Mouse (Mus musculus) MEL (cell line): ENCODE results near the gene Npas3. TPM values are rescaled to one million over a fixed set of nuclear protein-coding genes. Genes with fewer than 3 reads are reported as not detected.

Experiments used
- DNase-seq: peaks from one replicate; pipeline ENCODE4 v3.0.0; 2011; ENCODE audit warnings: low read depth, low spot score
- H3K27ac ChIP-seq: 2 replicates; pipeline ENCODE4 v1.5.1; 2012; ENCODE audit warnings: low read depth, mild to moderate bottlenecking, control low read depth, low read length, moderate library complexity; ENCODE audit not compliant: control insufficient read depth
- H3K27me3 ChIP-seq, 2 experiments: fragments of 150-350 bp in 1 of 2; sonication (generic) in 1 of 2; 2 replicates each; pipeline ENCODE4 v1.6.1; 2012; ENCODE audit warnings: low read length in 2 of 2, mild to moderate bottlenecking in 2 of 2, improper control_type of control experiment in 1 of 2, moderate library complexity in 1 of 2; ENCODE audit not compliant: insufficient read depth in 2 of 2, control insufficient read depth in 1 of 2
- H3K36me3 ChIP-seq, 2 experiments: 2 replicates each; pipeline ENCODE4 v1.6.1; 2012 to 2014; ENCODE audit warnings: low read length in 2 of 2, improper control_type of control experiment in 1 of 2, inconsistent platforms in 1 of 2, mild to moderate bottlenecking in 1 of 2; ENCODE audit not compliant: insufficient read depth in 2 of 2, control insufficient read depth in 1 of 2
- H3K4me1 ChIP-seq, 2 experiments: fragments of 150-350 bp in 1 of 2; sonication (generic) in 1 of 2; 2 replicates each; pipeline ENCODE4 v1.6.1; 2012; ENCODE audit warnings: low read length in 2 of 2, improper control_type of control experiment in 1 of 2, mild to moderate bottlenecking in 1 of 2; ENCODE audit not compliant: insufficient read depth in 2 of 2, control insufficient read depth in 1 of 2
- H3K4me3 ChIP-seq, 2 experiments: fragments of 150-350 bp in 1 of 2; sonication (generic) in 1 of 2; 2 replicates each; pipeline ENCODE4 v1.5.1; 2012; ENCODE audit warnings: low read depth in 2 of 2, low read length in 2 of 2, mild to moderate bottlenecking in 2 of 2, moderate library complexity in 2 of 2, control low read depth in 1 of 2, improper control_type of control experiment in 1 of 2; ENCODE audit not compliant: control insufficient read depth in 1 of 2, insufficient read depth in 1 of 2
- H3K79me2 ChIP-seq: 2 replicates; pipeline ENCODE4 v1.6.1; 2012; ENCODE audit warnings: mild to moderate bottlenecking, low read length, moderate library complexity; ENCODE audit not compliant: control insufficient read depth, poor library complexity, insufficient read depth
- H3K9ac ChIP-seq: 2 replicates; pipeline ENCODE4 v1.6.1; 2012; ENCODE audit warnings: low read depth, mild to moderate bottlenecking, control low read depth, low read length, moderate library complexity; ENCODE audit not compliant: control insufficient read depth, poor library complexity, severe bottlenecking
- H3K9me3 ChIP-seq: fragments of 150-350 bp; sonication (generic); replicated peaks from 2 replicates; pipeline ENCODE4 v1.6.1; 2012; ENCODE audit warnings: mild to moderate bottlenecking, low read length, improper control_type of control experiment, moderate library complexity; ENCODE audit not compliant: insufficient read depth
- BHLHE40 ChIP-seq: IDR thresholded peaks from 2 replicates; pipeline ENCODE4 v1.6.1; 2012; ENCODE audit warnings: low read depth, mild to moderate bottlenecking, inconsistent platforms, low read length, improper control_type of control experiment, borderline replicate concordance
- CHD2 ChIP-seq: IDR thresholded peaks from 2 replicates; pipeline ENCODE4 v1.6.1; 2011; ENCODE audit warnings: low read length, improper control_type of control experiment
- E2F4 ChIP-seq: IDR thresholded peaks from 2 replicates; pipeline ENCODE4 v1.6.1; 2011; ENCODE audit warnings: low read depth, low read length, improper control_type of control experiment, borderline replicate concordance
- ETS1 ChIP-seq: IDR thresholded peaks from 2 replicates; pipeline ENCODE4 v1.6.1; 2012; ENCODE audit warnings: low read depth, mild to moderate bottlenecking, inconsistent platforms, low read length, improper control_type of control experiment, moderate library complexity
- GABPA ChIP-seq: IDR thresholded peaks from 2 replicates; pipeline ENCODE4 v1.6.1; 2012; ENCODE audit warnings: low read depth, mild to moderate bottlenecking, inconsistent platforms, low read length, improper control_type of control experiment, moderate library complexity
- HCFC1 ChIP-seq: IDR thresholded peaks from 2 replicates; pipeline ENCODE4 v1.6.1; 2012; ENCODE audit warnings: low read depth, mild to moderate bottlenecking, inconsistent platforms, low read length, improper control_type of control experiment, moderate library complexity
- JUND ChIP-seq: IDR thresholded peaks from 2 replicates; pipeline ENCODE4 v1.6.1; 2011; ENCODE audit warnings: low read depth, mild to moderate bottlenecking, improper control_type of control experiment, low read length
- MAFK ChIP-seq: IDR thresholded peaks from 2 replicates; pipeline ENCODE4 v1.6.1; 2011; ENCODE audit warnings: low read depth, mild to moderate bottlenecking, low read length, improper control_type of control experiment, borderline replicate concordance
- MAZ ChIP-seq: IDR thresholded peaks from 2 replicates; pipeline ENCODE4 v1.6.1; 2012; ENCODE audit warnings: low read depth, mild to moderate bottlenecking, inconsistent platforms, low read length, improper control_type of control experiment
- NRF1 ChIP-seq: IDR thresholded peaks from 2 replicates; pipeline ENCODE4 v1.6.1; 2014; ENCODE audit warnings: low read depth, mild to moderate bottlenecking, inconsistent platforms, low read length, improper control_type of control experiment, moderate library complexity; ENCODE audit not compliant: poor library complexity, insufficient read depth, severe bottlenecking
- POLR2A ChIP-seq, 2 experiments: IDR thresholded peaks; 2 replicates each; pipeline ENCODE4 v1.6.1; 2011 to 2012; ENCODE audit warnings: low read length in 2 of 2, mild to moderate bottlenecking in 2 of 2, control low read depth in 1 of 2, improper control_type of control experiment in 1 of 2, low read depth in 1 of 2, moderate library complexity in 1 of 2; ENCODE audit not compliant: control insufficient read depth in 1 of 2, insufficient read depth in 1 of 2, poor library complexity in 1 of 2
- POLR2AphosphoS2 ChIP-seq: IDR thresholded peaks from 2 replicates; pipeline ENCODE4 v1.6.1; 2011; ENCODE audit warnings: low read length, improper control_type of control experiment
- POLR2AphosphoS5 ChIP-seq: IDR thresholded peaks from 2 replicates; pipeline ENCODE4 v1.6.1; 2012; ENCODE audit warnings: low read depth, borderline replicate concordance, mild to moderate bottlenecking, inconsistent platforms, low read length, moderate library complexity, mixed read lengths
- RCOR1 ChIP-seq: IDR thresholded peaks from 2 replicates; pipeline ENCODE4 v1.6.1; 2012; ENCODE audit warnings: low read depth, mild to moderate bottlenecking, inconsistent platforms, low read length, improper control_type of control experiment
- SIN3A ChIP-seq: IDR thresholded peaks from 2 replicates; pipeline ENCODE4 v1.6.1; 2012; ENCODE audit warnings: low read length, improper control_type of control experiment, inconsistent platforms
- TAL1 ChIP-seq: IDR thresholded peaks from 2 replicates; pipeline ENCODE4 v1.6.1; 2012; ENCODE audit warnings: mild to moderate bottlenecking, inconsistent platforms, low read length, moderate library complexity, mixed read lengths
- USF1 ChIP-seq: IDR thresholded peaks from 2 replicates; pipeline ENCODE4 v1.6.1; 2014; ENCODE audit warnings: low read depth, mild to moderate bottlenecking, inconsistent platforms, low read length, improper control_type of control experiment, moderate library complexity
- USF2 ChIP-seq, 2 experiments: IDR thresholded peaks; 2 replicates each; pipeline ENCODE4 v1.6.1; 2011 to 2012; ENCODE audit warnings: improper control_type of control experiment in 2 of 2, low read length in 2 of 2, borderline replicate concordance in 1 of 2, inconsistent platforms in 1 of 2, low read depth in 1 of 2, mild to moderate bottlenecking in 1 of 2; ENCODE audit not compliant: insufficient read depth in 1 of 2
- ZC3H11A ChIP-seq: IDR thresholded peaks from 2 replicates; pipeline ENCODE4 v1.6.1; 2012; ENCODE audit warnings: low read depth, mild to moderate bottlenecking, inconsistent platforms, low read length, improper control_type of control experiment
- ZKSCAN1 ChIP-seq: IDR thresholded peaks from 2 replicates; pipeline ENCODE4 v1.6.1; 2012; ENCODE audit warnings: low read depth, mild to moderate bottlenecking, inconsistent platforms, low read length, improper control_type of control experiment, moderate library complexity
- polyA plus RNA-seq, 2 experiments: library from polyadenylated mRNA; stranded (reverse) in 1 of 2; unstranded in 1 of 2; fragments of >175 nt in 1 of 2; fragments of >200 nt in 1 of 2; gene quantifications; 2 replicates each; pipeline versions ENCODE4 v1.2.1 to v1.2.4; 2012; ENCODE audit warnings: low replicate concordance in 2 of 2, low read depth in 1 of 2; ENCODE audit not compliant: insufficient read length in 2 of 2, insufficient read depth in 1 of 2, missing spikeins in 1 of 2
- total RNA-seq: library from RNA; depleted of rRNA; stranded (reverse); fragments of 300-350 nt; gene quantifications from 2 replicates; pipeline ENCODE4 v1.2.3, GENCODE M21; 2012

Npas3 gene
- total and polyA plus RNA-seq, 3 experiments, result not detected

- no peak overlapping the region for H3K4me3 ChIP-seq
- TF ChIP-seq ETS1 (no peak), E2F4 (no peak), BHLHE40 (no peak), ZC3H11A (no peak), TAL1 (no peak), POLR2AphosphoS2 (no peak), JUND (no peak), CHD2 (no peak), USF1 (no peak), ZKSCAN1 (no peak), RCOR1 (no peak), SIN3A (no peak)
- TF ChIP-seq, all 39 proteins: peak for 0
- H3K27me3 ChIP-seq, result no peaks in the 10 kb centered on the region
- no peaks in the 10 kb centered on the region for H3K36me3 ChIP-seq
- H3K9me3 ChIP-seq, result no peaks in the 10 kb centered on the region
- H3K4me1 ChIP-seq, result no peaks in the 10 kb centered on the region
- no peak for DNase-seq
- no peaks in the 10 kb centered on the region for H3K79me2 ChIP-seq
- H3K27ac ChIP-seq, result no peak overlapping the region
- H3K9ac ChIP-seq, result no peak overlapping the region
Observed at GRCm38 (mm10) chr12:53970721-53971120, 722.2 kb downstream of the Npas3 start.

- Histone ChIP-seq H3K79me2 (no peaks in the 10 kb centered on the region), H3K27ac (no peak overlapping the region), H3K4me1 (no peaks in the 10 kb centered on the region), H3K9me3 (no peaks in the 10 kb centered on the region), H3K36me3 (no peaks in the 10 kb centered on the region), H3K27me3 (no peaks in the 10 kb centered on the region), H3K9ac (no peak overlapping the region), H3K4me3 (no peak overlapping the region)
- no peak for TF ChIP-seq MAZ
- TF ChIP-seq POLR2AphosphoS2, result no peak
- no peak for TF ChIP-seq HCFC1
- no peak for TF ChIP-seq NRF1
- no peak for TF ChIP-seq SIN3A
- TF ChIP-seq MAFK, result no peak
- TF ChIP-seq GABPA, result no peak
- no peak for TF ChIP-seq RCOR1
- TF ChIP-seq POLR2AphosphoS5, result no peak
- TF ChIP-seq CHD2, result no peak
- no peak for TF ChIP-seq POLR2A (IDR thresholded peaks at IDR 0.05; ENCODE audit: control insufficient read depth in 1 of 2, insufficient read depth in 1 of 2, low read depth in 1 of 2, low read length in 2 of 2, poor library complexity in 1 of 2)
- TF ChIP-seq USF2 (IDR thresholded peaks at IDR 0.05; ENCODE audit: borderline replicate concordance in 1 of 2, insufficient read depth in 1 of 2, low read depth in 1 of 2, low read length in 2 of 2), result no peak
- TF ChIP-seq JUND, result no peak
- no peak for DNase-seq
Observed at GRCm38 (mm10) chr12:53973414-53973813, 724.9 kb downstream of the Npas3 start.
